Mouse (Mus musculus): ENCODE data around the gene Robo1. TPM values are rescaled to one million over a fixed set of nuclear protein-coding genes. Genes with fewer than 3 reads are reported as not detected.
"Not testable (repeated sequence)": the region's sequence is repeated elsewhere in the genome, so short reads cannot be mapped to it uniquely, and the experiment has no call there.

The Robo1 gene
- total RNA-seq, 2 experiments from 2014 or later, result 54.4 to 159 TPM

DNA sequence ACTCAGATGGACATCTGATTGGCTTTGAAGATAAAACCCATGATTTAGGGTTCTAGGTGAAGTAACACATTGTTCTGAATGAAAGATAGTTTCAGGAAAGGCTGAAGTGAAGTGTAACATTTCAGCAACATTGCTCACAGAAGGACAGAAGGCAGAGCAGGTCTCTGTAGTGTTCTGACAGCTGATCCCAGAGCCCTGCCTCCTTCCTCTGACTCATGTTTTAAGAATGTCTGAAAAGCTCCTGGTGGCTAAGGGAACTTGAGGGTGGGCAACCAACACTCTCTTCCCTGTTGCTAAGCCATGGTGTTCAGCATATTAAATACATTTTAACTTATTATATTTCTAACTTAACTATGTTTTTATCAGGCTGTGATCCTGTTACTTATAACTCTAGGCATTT, 126.3 kb downstream of the Robo1 start:
- DNase-seq (ENCODE audit: low spot score in 2 of 2), result no peak

DNA sequence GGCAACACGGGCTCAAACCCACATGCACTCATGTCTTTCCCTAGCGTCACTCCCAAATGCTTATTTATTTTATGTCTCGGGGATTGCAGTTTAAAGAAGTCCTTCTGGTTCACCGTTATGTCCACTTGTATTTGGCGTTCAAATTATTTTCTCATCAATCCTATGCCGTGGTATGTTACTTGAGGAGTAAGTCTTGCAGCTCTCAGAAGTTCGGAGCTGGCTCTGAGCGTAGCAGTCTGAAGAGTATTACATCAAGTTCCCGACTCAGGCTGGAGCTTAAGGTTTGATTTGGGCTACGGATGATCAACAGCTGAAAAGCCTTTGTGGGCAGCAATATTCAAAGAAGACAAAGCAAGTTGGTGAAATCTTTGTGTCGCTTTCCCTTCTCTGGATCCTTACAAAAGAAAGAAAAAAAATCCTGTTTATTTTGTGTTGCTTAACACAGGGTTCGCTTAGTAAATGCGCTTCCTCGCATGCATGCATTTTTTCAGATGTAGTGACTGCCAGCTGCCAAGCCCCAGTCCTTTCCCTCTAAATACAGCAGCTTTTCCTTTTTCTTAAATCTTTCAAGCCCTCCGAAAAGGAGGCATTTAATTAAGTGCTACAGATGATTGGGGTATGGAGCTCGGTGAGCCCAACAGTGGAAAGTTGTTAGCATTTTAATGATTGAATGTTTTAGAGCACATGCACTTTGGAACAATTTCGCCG, 136.5 kb downstream of the Robo1 start:
- no peak for DNase-seq (ENCODE audit: low spot score in 2 of 2)

DNA sequence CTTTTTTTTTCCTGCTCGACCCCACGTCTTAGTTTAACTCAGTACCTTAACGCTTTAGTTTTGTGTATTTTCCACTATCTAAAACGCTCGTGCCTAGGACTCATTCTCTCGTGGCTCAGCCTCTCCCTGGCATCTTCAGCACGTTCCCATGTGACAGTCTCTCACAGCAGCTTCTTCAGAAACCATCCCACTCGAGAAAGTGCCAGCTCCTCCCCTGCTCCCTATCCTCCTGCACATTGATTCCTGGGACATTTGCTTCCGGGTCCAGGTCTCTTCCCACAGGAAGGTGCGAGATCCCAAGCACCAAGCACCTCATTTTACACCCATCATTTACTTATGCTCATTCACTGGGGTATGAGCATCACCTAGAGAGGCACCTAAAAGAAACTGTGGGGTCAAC, 150.0 kb downstream of the Robo1 start:
- no peak for DNase-seq (ENCODE audit: low spot score in 2 of 2)

GRCm38 (mm10) chr16:72458576-72458975, 150.5 kb downstream of the Robo1 start:
- DNase-seq (ENCODE audit: low spot score in 2 of 2), result no peak

- no peak for DNase-seq (ENCODE audit: low spot score in 2 of 2)
Measured at GRCm38 (mm10) chr16:72465696-72466095, 157.6 kb downstream of the Robo1 start.

- no peak for DNase-seq (ENCODE audit: low spot score in 2 of 2)
Measured at GRCm38 (mm10) chr16:72470037-72470673, 162.0 kb downstream of the Robo1 start.

- DNase-seq (ENCODE audit: low spot score in 2 of 2), result no peak
Measured at GRCm38 (mm10) chr16:72510716-72511199, 202.7 kb downstream of the Robo1 start.

GRCm38 (mm10) chr16:72531337-72531736, 223.2 kb downstream of the Robo1 start:
- DNase-seq (ENCODE audit: low spot score in 2 of 2), result no peak

- no peak for DNase-seq (ENCODE audit: low spot score in 2 of 2)
Measured at GRCm38 (mm10) chr16:72533900-72534571, 225.9 kb downstream of the Robo1 start.

DNA sequence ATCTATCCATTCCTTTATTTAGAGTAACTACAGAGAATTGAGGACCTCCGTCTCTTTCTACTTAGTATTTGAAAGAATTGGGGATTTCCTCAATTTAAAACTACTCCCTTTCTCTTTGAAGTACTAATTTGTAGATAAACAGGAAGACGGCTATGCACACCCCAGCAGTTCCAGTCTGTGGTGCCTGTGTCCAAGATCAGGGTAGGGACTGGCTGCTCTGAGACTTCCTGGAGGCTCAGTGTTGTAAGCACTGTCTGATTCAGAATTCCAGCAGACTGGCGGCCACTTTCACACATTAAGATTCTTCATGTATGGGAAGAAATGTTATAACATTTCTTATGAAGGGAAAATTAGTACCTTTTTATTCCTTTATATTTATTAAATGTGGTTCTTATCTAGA, 230.1 kb downstream of the Robo1 start:
- DNase-seq (ENCODE audit: low spot score in 2 of 2), result no peak

DNA sequence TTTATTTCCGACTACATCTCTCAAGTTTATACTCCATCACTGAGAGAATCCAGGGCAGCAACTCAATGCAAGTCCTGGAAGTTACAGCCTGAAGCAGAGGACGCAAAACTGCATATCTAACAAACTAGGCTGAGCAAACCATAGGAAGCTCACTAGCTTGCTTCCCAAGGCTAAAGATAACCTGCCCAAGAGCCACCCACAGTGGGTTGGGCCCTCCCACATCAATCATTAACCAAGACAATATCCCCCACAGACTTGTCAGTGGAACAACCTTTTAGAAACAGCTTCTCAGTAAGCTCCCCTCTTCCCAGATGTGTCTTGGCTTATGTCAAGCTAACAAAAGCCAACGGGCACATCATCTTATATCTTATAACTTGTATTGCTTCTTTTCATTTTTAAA, 235.8 kb downstream of the Robo1 start:
- DNase-seq (ENCODE audit: low spot score in 2 of 2), result no peak

- no peak for DNase-seq (ENCODE audit: low spot score in 2 of 2)
Measured at GRCm38 (mm10) chr16:72544950-72545349, 236.8 kb downstream of the Robo1 start.

DNA sequence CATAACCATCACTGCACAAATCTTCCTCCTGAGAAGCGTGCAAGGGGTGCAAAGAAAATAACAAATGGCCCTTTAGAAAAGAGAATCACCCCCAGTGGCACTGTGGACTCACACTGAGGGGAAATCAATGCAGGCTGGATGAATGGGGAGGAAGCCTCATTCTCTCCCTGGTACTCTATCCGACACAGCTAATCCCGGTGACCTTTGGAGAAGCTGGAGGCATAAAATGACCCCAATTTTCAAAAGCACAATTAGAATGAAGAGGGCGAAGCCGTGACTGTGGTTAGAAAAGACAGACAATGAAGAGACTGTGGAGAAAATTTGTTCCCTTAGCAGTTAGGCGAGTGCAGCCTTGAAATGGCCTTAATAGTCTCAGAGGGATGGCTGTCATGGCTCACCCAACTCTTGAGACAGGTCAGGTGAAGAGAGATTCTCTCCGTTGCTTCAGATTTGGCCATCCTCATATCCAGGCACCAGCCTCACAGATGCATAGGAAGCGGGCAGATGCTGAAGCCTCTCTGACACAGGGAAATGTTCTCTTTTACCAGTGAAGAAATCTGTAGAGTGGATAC, 243.7 kb downstream of the Robo1 start:
- no peak for DNase-seq (ENCODE audit: low spot score in 2 of 2)

DNA sequence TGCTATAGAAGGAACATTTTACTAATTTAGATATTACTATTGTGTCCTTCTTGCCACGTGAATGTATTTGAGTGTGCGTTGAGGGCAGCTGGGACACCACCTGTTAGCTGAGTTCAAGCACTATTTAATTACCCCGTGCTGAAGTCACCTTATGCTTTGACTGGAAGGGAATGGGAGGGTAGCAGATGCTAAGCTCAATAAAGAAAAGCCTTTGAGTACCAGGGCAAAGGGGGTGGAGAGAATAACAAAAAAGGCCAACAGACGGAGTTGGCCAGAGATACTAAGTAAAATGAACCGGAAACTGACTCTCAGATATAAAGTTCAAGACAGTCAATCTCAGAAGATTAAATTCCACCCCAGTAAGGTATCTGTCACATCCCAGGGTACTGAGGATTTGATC, 245.6 kb downstream of the Robo1 start:
- no peak for DNase-seq (ENCODE audit: low spot score in 2 of 2)

GRCm38 (mm10) chr16:72562149-72562548, 254.0 kb downstream of the Robo1 start:
- DNase-seq (ENCODE audit: low spot score in 2 of 2), result not testable (repeated sequence)

DNA sequence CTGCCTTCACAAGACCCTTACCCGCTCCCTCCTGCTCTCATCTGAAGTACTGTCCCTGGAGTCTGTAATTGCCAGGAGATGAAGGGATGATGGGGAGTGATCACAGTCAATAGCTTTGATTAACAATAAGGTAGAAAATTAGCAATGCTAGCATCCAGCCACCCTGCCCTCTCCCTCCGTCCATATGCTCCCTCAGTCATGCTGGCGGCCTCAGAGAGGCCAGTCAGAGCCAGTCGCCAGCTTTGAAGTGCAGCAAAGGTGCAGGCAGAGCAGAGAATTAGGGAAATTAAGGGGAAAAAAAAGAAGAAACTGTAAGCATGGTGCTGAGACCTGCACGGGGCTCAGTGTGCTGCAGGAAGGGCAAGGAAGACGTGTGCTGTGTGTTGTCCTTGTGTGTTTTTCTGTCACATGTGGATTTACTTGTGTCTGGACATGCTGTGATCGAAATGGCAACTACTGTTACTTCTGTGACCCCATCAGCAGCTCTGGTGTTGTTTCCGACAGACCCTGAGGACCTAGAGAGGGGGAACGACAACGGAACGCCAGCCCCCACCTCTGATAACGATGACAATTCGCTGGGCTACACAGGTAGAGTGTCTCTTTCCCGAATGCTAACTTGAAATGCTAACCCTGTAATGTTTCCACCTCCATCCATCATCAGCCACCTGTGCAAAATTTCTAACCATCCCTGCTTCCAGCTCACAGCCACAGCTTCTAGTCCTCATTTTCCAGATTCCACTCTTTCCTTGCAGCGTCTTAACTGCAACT, 255.3 kb downstream of the Robo1 start:
- no peak for DNase-seq (ENCODE audit: low spot score in 2 of 2)

GRCm38 (mm10) chr16:72575171-72575570, 267.1 kb downstream of the Robo1 start:
- DNase-seq (ENCODE audit: low spot score in 2 of 2), result no peak

GRCm38 (mm10) chr16:72576956-72577355, 268.9 kb downstream of the Robo1 start:
- DNase-seq (ENCODE audit: low spot score in 2 of 2), result no peak

GRCm38 (mm10) chr16:72584454-72585159, 276.5 kb downstream of the Robo1 start:
- DNase-seq (ENCODE audit: low spot score in 2 of 2), result no peak

DNA sequence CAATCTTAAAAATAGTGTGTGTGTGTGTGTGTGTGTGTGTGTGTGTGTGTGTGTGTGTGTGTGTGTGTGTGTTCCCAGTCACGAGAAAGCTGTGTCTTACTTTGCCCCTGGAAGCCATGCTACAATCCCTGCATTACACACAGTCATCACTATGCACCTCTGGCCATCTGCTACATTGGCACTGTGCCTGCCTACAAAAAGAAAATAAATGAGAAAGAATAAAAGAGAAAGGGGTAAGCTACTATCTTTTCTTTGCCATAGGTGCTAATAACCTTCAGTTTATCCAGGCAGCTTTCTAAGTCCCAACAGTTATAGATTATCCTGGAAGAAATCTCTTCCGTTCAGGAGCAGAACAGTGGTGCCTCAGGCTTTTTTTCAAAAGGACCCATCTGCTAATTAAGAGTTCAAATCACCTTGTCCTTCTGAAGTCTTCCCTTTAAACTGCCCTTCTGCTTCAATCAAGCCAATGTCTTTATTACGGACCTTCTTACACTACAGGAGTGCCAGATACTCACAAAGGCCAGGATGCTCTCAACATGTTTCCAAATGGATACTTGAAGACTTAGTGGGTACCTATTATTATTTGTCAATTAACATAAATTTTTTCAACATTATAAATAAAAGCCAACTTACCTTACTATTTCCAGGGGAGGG, 277.2 kb downstream of the Robo1 start:
- no peak for DNase-seq (ENCODE audit: low spot score in 2 of 2)
